Mouse (Mus musculus): ENCODE measurements at regions not wholly inside any gene's neighbourhood (a gene's known extent, or its start where the extent isn't known, plus 50 kb on each side); places are given as distances from the start of the nearest gene placed in this dataset.

- WGBS = 73% methylated on average over 8 of the region's 8 CpGs
- Histone ChIP-seq H3K4me2 (no peak overlapping the region), H3K36me3 (no peaks in the 10 kb centered on the region), H3K27ac (ENCODE audit: poor library complexity, severe bottlenecking) (no peak overlapping the region), H3K4me1 (replicated peaks) (no peaks in the 10 kb centered on the region), H3K27me3 (replicated peaks) (no peaks in the 10 kb centered on the region), H3K9ac (no peak overlapping the region), H3K4me3 (no peak overlapping the region), H3K9me3 (replicated peaks) (no peaks in the 10 kb centered on the region)
- no peak for ATAC-seq (ENCODE audit: insufficient number of reproducible peaks, low FRiP score)
Observed at GRCm38 (mm10) chr11:112519076-112519475, 262.9 kb upstream of the Sox9 start.

DNA sequence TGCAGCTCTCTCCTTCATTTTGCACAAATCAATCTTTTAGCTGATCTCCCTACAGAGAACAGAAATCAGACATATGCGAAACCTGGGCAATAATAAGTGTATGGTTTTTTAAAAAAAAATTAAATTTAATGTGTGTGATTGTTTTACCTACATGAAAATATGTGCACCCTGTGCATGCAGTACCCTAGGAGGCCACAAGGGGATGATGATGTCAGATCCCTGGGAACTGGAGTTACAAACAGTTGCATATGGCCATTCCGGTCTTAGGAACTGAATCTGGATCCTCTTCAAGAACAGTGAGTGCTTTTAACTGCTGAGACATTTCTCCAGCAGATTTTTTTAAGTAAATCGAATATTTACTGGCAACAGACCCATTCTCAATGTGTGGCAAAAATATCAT is 257.0 kb upstream of the Sox9 start:
- Histone ChIP-seq H3K4me1 (replicated peaks) (no peaks in the 10 kb centered on the region), H3K4me3 (no peak overlapping the region), H3K27me3 (replicated peaks) (no peaks in the 10 kb centered on the region), H3K4me2 (no peak overlapping the region), H3K36me3 (no peaks in the 10 kb centered on the region), H3K9me3 (replicated peaks) (no peaks in the 10 kb centered on the region), H3K9ac (no peak overlapping the region), H3K27ac (ENCODE audit: poor library complexity, severe bottlenecking) (no peak overlapping the region)
- no peak for ATAC-seq (ENCODE audit: insufficient number of reproducible peaks, low FRiP score)
- 82% methylated on average over 3 of the region's 3 CpGs for WGBS

DNA sequence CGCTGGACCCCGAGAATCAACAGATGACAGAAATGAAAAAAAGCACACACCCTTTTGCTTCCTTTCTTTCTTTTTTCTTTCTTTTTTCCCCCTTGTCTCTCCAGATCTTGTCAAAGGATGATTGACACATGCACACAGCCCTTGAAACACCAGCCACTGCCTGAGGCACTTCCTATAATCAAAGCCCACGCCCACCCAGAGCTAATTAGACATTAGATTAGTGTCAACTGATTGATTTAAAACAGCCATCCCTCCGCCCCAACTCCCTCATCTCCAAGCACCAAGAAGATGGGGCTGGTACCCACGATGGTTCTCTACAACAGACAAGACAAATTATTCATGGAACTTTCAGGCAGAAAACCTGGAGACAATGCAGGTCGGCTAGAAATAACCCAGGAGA is 239.5 kb upstream of the Sox9 start:
- Histone ChIP-seq H3K4me2 (no peak overlapping the region), H3K9ac (no peak overlapping the region), H3K4me1 (replicated peaks) (no peaks in the 10 kb centered on the region), H3K4me3 (no peak overlapping the region), H3K36me3 (no peaks in the 10 kb centered on the region), H3K27me3 (replicated peaks) (no peaks in the 10 kb centered on the region), H3K9me3 (replicated peaks) (no peaks in the 10 kb centered on the region; the same call in 1 of the 2 replicates), H3K27ac (ENCODE audit: poor library complexity, severe bottlenecking) (no peak overlapping the region)
- WGBS = 38% methylated on average over 6 of the region's 6 CpGs
- no peak for ATAC-seq (ENCODE audit: insufficient number of reproducible peaks, low FRiP score)

DNA sequence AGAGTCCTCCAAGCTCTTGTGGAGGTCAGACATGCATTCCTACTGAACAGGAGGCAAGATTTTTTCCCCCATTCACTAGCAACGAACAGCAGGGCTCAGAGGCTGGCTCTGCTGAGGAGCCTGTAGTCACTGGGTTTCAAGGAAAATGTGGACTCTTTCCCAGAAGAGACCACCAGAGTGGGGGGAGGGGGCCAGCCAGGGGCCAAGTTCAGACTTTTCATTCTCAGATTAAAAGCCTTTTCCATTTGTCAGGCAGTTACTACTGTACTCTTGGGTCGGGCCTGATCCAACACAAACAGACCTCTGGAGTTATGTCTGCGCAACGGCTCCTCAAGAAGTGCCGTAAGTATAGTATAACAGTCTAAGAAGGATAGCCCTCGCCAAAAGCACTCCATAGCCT is 238.6 kb upstream of the Sox9 start:
- Histone ChIP-seq H3K27ac (ENCODE audit: poor library complexity, severe bottlenecking) (no peak overlapping the region), H3K4me3 (no peak overlapping the region), H3K9ac (no peak overlapping the region), H3K27me3 (replicated peaks) (no peaks in the 10 kb centered on the region), H3K4me1 (replicated peaks) (no peaks in the 10 kb centered on the region), H3K4me2 (no peak overlapping the region), H3K9me3 (replicated peaks) (no peaks in the 10 kb centered on the region; the same call in 1 of the 2 replicates), H3K36me3 (no peaks in the 10 kb centered on the region)
- 71% methylated on average over 6 of the region's 6 CpGs for WGBS
- no peak for ATAC-seq (ENCODE audit: insufficient number of reproducible peaks, low FRiP score)

DNA sequence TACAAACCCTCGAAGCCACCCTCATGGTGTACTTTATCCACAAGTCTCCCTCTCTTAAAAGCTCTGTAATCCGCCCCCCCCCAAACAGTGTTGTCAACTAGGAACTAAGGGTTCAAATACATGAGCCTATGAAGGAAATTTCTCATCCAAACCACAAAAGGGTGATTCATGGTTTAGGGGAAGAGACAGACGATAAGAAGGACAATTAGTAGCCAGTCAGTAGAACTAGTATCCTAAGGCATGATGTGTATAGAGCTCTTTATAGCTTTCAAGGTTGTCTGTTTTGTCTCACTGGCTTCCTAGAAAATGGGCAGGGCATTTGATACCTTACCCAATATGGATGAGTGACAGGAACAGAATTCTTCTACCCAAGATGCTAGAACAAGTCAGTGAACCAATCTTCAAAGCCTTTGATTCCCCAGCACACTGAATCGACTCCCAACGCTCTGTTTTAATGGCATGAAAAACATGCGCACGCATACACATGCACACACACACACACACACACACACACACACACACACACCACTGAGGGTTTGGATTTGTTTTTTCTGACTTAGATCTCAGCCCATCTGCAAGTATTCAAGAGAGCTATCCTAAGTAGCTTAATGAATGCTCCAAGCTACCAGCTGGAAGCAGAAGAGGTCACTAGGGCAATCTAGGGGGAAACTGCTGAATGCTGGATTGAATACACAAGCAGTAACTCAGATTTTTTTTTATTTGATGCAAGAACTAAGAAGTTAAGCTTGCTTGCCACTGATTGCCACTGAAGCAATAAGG is 236.6 kb upstream of the Sox9 start:
- H3K4me2 ChIP-seq = no peak overlapping the region
- WGBS = 72% methylated on average over 7 of the region's 7 CpGs
- no peak overlapping the region for H3K9ac ChIP-seq
- H3K27ac ChIP-seq (ENCODE audit: poor library complexity, severe bottlenecking) = no peak overlapping the region
- no peak for ATAC-seq (ENCODE audit: insufficient number of reproducible peaks, low FRiP score)
- no peaks in the 10 kb centered on the region for H3K27me3 ChIP-seq (replicated peaks)
- no peaks in the 10 kb centered on the region for H3K4me1 ChIP-seq (replicated peaks)
- H3K4me3 ChIP-seq = no peak overlapping the region
- H3K36me3 ChIP-seq = no peaks in the 10 kb centered on the region
- no peaks in the 10 kb centered on the region; the same call in 1 of the 2 replicates for H3K9me3 ChIP-seq (replicated peaks)

DNA sequence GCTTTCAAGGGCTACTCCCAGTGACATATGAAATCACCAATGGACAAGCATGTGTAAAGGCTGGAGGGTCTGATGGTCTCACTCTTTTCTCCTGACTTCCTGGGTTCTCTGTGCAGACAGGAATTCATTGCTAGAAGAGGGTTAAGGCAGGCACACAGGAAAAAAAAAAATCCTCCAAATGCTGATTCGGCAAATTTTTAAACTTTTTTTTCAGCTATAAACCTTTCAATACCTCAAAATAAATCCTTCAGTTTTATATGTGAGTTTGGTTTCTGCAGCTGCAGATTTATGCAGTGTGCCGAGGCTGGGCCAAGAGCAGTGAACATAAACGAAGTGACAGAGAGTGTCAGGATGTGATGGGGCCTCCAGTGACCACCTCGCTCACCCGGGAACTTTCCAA is 235.9 kb upstream of the Sox9 start:
- Histone ChIP-seq H3K4me3 (no peak overlapping the region), H3K9me3 (replicated peaks) (no peaks in the 10 kb centered on the region; the same call in 1 of the 2 replicates), H3K36me3 (no peaks in the 10 kb centered on the region), H3K4me1 (replicated peaks) (no peaks in the 10 kb centered on the region), H3K27me3 (replicated peaks) (no peaks in the 10 kb centered on the region), H3K4me2 (no peak overlapping the region), H3K27ac (ENCODE audit: poor library complexity, severe bottlenecking) (no peak overlapping the region), H3K9ac (no peak overlapping the region)
- 70% methylated on average over 5 of the region's 5 CpGs for WGBS
- no peak for ATAC-seq (ENCODE audit: insufficient number of reproducible peaks, low FRiP score)

DNA sequence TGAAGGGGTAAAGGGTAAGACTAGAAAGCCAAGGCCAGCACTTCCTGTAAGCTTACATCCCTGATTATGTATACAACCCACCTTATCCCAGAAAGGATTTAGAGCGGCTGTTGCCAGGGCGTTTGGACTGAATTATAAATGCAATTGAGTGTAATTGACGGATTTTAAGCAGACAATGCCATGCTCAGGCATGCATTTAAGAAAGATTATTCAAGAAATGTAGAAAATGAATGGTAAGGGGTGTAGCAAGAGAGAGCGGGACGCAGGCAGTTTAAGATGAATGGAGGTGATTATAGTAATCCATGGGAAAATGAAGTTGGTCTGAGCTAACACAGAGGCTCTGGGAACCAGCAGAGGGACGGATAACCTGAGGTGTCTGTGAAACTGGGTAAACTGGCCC is 229.2 kb upstream of the Sox9 start:
- Histone ChIP-seq H3K4me1 (replicated peaks) (no peaks in the 10 kb centered on the region), H3K9ac (no peak overlapping the region), H3K9me3 (replicated peaks) (no peaks in the 10 kb centered on the region), H3K27me3 (replicated peaks) (no peaks in the 10 kb centered on the region), H3K36me3 (no peaks in the 10 kb centered on the region), H3K4me3 (no peak overlapping the region), H3K4me2 (no peak overlapping the region), H3K27ac (ENCODE audit: poor library complexity, severe bottlenecking) (no peak overlapping the region)
- ATAC-seq (ENCODE audit: insufficient number of reproducible peaks, low FRiP score) = no peak
- WGBS = 85% methylated on average over 6 of the region's 6 CpGs

GRCm38 (mm10) chr11:112563027-112563426 is 219.0 kb upstream of the Sox9 start:
- H3K4me2 ChIP-seq = no peak overlapping the region
- no peak overlapping the region for H3K4me3 ChIP-seq
- no peak overlapping the region for H3K9ac ChIP-seq
- no peak overlapping the region for H3K27ac ChIP-seq (ENCODE audit: poor library complexity, severe bottlenecking)
- ATAC-seq (ENCODE audit: insufficient number of reproducible peaks, low FRiP score) = no peak
- H3K36me3 ChIP-seq = no peaks in the 10 kb centered on the region
- WGBS = 86% methylated on average over 9 of the region's 9 CpGs
- H3K27me3 ChIP-seq (replicated peaks) = no peaks in the 10 kb centered on the region
- H3K4me1 ChIP-seq (replicated peaks) = no peaks in the 10 kb centered on the region
- H3K9me3 ChIP-seq (replicated peaks) = peaks cover 3% of the 10 kb centered on the region; the same call in 1 of the 2 replicates

DNA sequence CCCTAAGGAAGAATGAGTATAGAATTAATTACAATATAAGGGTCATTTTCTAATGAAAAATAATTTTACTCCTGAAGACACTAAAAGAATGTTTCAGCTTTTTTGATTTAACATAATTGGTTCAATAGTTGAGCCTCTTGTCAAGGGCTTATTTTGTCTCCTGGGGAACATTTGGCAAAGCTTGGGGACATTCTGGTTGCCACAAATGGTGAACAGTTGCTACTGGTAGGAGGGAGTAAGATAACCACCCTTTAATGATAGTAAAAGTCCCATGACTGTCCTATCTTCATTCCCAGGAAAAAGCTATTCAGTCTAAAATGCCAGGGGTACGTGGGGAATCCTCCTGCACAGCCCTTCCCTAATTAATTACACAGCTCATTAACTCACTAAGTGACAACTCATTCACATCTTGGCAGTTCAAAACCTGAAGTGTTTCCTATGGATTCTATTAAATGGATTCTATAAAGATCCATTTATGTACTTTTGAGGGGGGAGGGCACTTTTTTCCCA is 217.3 kb upstream of the Sox9 start:
- no peak overlapping the region for H3K4me3 ChIP-seq
- no peaks in the 10 kb centered on the region for H3K9me3 ChIP-seq (replicated peaks)
- H3K27ac ChIP-seq (ENCODE audit: poor library complexity, severe bottlenecking) = no peak overlapping the region
- WGBS = 12% methylated on average over 1 of the region's 1 CpGs
- H3K36me3 ChIP-seq = no peaks in the 10 kb centered on the region
- H3K4me1 ChIP-seq (replicated peaks) = no peaks in the 10 kb centered on the region
- ATAC-seq (ENCODE audit: insufficient number of reproducible peaks, low FRiP score) = no peak
- H3K27me3 ChIP-seq (replicated peaks) = no peaks in the 10 kb centered on the region
- H3K4me2 ChIP-seq = no peak overlapping the region
- H3K9ac ChIP-seq = no peak overlapping the region

DNA sequence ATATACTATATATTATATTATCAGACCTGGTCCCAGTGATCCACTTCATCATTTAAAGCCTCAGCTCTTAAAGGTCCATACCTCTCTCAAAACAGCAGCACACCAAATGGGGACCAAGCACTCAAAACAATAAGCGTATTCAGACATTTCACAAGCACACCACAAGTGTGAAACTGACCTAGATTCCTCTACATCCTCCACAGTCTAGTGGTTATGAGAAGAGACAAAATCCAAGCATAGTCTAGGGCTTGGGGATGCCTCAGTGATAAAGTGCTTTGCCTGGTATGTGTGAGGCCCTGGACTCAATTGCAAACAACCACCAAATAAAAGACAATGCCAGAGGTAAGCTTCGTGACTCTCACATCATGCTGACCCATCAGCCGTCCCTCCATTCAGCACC is 216.0 kb upstream of the Sox9 start:
- Histone ChIP-seq H3K27ac (ENCODE audit: poor library complexity, severe bottlenecking) (no peak overlapping the region), H3K4me1 (replicated peaks) (no peaks in the 10 kb centered on the region), H3K9me3 (replicated peaks) (no peaks in the 10 kb centered on the region), H3K9ac (no peak overlapping the region), H3K36me3 (no peaks in the 10 kb centered on the region), H3K4me3 (no peak overlapping the region), H3K4me2 (no peak overlapping the region), H3K27me3 (replicated peaks) (no peaks in the 10 kb centered on the region)
- ATAC-seq (ENCODE audit: insufficient number of reproducible peaks, low FRiP score) = no peak
- 78% methylated on average over 3 of the region's 3 CpGs for WGBS

DNA sequence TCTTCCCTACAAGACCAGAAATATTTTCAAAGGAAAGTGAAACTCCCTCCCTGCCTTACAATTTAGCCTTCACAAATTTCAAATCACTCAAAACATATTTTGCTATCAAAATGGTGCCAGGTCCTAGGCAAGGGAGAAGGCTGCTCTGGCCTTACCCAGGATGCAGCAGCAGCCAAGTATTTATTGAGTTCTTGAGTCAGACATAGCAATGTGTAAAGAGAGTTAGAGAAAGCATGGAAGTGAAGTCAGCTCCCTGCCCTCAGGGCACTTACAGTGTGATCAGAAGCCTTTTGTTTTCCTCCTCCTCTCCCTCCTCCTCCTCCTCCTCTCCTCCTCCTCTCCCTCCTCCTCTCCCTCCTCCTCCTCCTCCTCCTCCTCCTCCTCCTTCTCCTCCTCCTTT is 194.6 kb upstream of the Sox9 start:
- Histone ChIP-seq H3K4me2 (no peak overlapping the region), H3K36me3 (no peaks in the 10 kb centered on the region), H3K4me1 (replicated peaks) (no peaks in the 10 kb centered on the region), H3K4me3 (no peak overlapping the region), H3K27ac (ENCODE audit: poor library complexity, severe bottlenecking) (no peak overlapping the region), H3K9me3 (replicated peaks) (peaks cover 4% of the 10 kb centered on the region), H3K9ac (no peak overlapping the region), H3K27me3 (replicated peaks) (no peaks in the 10 kb centered on the region)
- no peak for ATAC-seq (ENCODE audit: insufficient number of reproducible peaks, low FRiP score)

- no peaks in the 10 kb centered on the region for H3K4me1 ChIP-seq (replicated peaks)
- H3K4me3 ChIP-seq = no peak overlapping the region
- no peak overlapping the region for H3K9ac ChIP-seq
- H3K27me3 ChIP-seq (replicated peaks) = no peaks in the 10 kb centered on the region
- H3K27ac ChIP-seq (ENCODE audit: poor library complexity, severe bottlenecking) = no peak overlapping the region
- no peak for ATAC-seq (ENCODE audit: insufficient number of reproducible peaks, low FRiP score)
- H3K4me2 ChIP-seq = no peak overlapping the region
- H3K9me3 ChIP-seq (replicated peaks) = peaks cover 4% of the 10 kb centered on the region
- WGBS = 67% methylated on average over 11 of the region's 11 CpGs
- no peaks in the 10 kb centered on the region for H3K36me3 ChIP-seq
Observed at GRCm38 (mm10) chr11:112588088-112588487, 193.9 kb upstream of the Sox9 start.

Data from heart, embryonic 12.5 days (tissue).